Mouse (Mus musculus) forebrain, embryonic 16.5 days (tissue): ENCODE results near the gene Dtl. TPM values are rescaled to one million over a fixed set of nuclear protein-coding genes. Genes with fewer than 3 reads are reported as not detected.
"Not testable (repeated sequence)": the region's sequence is repeated elsewhere in the genome, so short reads cannot be mapped to it uniquely, and the experiment has no call there.

Experiments
- ATAC-seq: fragments of 200-750 bp; cut with Nextera tagmentation; 2 replicates; pipeline ENCODE4 v1.8.0; 2017; ENCODE audit warnings: mild to moderate bottlenecking, moderate library complexity
- H3K27ac ChIP-seq: fragments of 300-500 bp; sonication (generic); 2 replicates; pipeline ENCODE4 v1.5.1; 2014; ENCODE audit warnings: low read length, control low read depth
- H3K27me3 ChIP-seq: fragments of 300-500 bp; sonication (generic); replicated peaks from 2 replicates; pipeline ENCODE4 v1.6.1; 2014; ENCODE audit warnings: low read length; ENCODE audit not compliant: control insufficient read depth, insufficient read depth
- H3K36me3 ChIP-seq: fragments of 300-500 bp; sonication (generic); 2 replicates; pipeline ENCODE4 v1.6.1; 2014; ENCODE audit not compliant: control insufficient read depth, insufficient read depth
- H3K4me1 ChIP-seq: fragments of 300-500 bp; sonication (generic); replicated peaks from 2 replicates; pipeline ENCODE4 v1.6.1; 2014; ENCODE audit warnings: low read length; ENCODE audit not compliant: control insufficient read depth, insufficient read depth
- H3K4me2 ChIP-seq: fragments of 300-500 bp; sonication (generic); 2 replicates; pipeline ENCODE4 v1.6.1; 2014; ENCODE audit warnings: mild to moderate bottlenecking, low read length, control low read depth
- H3K4me3 ChIP-seq: fragments of 300-500 bp; sonication (generic); replicated peaks from 2 replicates; pipeline ENCODE4 v1.5.1; 2014; ENCODE audit warnings: mild to moderate bottlenecking, low read length, control low read depth
- H3K9ac ChIP-seq: fragments of 300-500 bp; sonication (generic); replicated peaks from 2 replicates; pipeline ENCODE4 v1.6.1; 2014; ENCODE audit warnings: low read depth, low read length, control low read depth
- H3K9me3 ChIP-seq: fragments of 300-500 bp; sonication (generic); 2 replicates; pipeline ENCODE4 v1.6.1; 2016; ENCODE audit warnings: low read length; ENCODE audit not compliant: control insufficient read depth
- WGBS: fragments of 180-500 bp; shearing (Covaris S2); extraction: QIAGEN DNeasy Blood & Tissue Kit; methylation state at CpG from one replicate; pipeline ENCODE4 v1.1.7; 2014; 5-methylcytosine and 5-hydroxymethylcytosine counted together
- polyA plus RNA-seq: library from polyadenylated mRNA; unstranded; fragments of >200 nt; fragmentation: Nextera tagmentation; extraction: Ambion mirVana; gene quantifications from 2 replicates; pipeline ENCODE4 v1.2.1, GENCODE M21; 2015

The Dtl gene
- polyA plus RNA-seq, 1 experiment from 2014 or later = 19.9 TPM

GRCm38 (mm10) chr1:191517969-191518368 is 57.4 kb downstream of the Dtl start:
- H3K4me2 ChIP-seq = no peak overlapping the region
- no peak overlapping the region for H3K9ac ChIP-seq
- no peaks in the 10 kb centered on the region for H3K36me3 ChIP-seq
- ATAC-seq = no peak
- no peaks in the 10 kb centered on the region for H3K4me1 ChIP-seq
- no peaks in the 10 kb centered on the region for H3K9me3 ChIP-seq
- H3K27ac ChIP-seq = no peak overlapping the region
- H3K27me3 ChIP-seq = no peaks in the 10 kb centered on the region
- WGBS = 90% methylated on average over 5 of the region's 5 CpGs
- H3K4me3 ChIP-seq = no peak overlapping the region

- Histone ChIP-seq H3K27me3 (no peaks in the 10 kb centered on the region), H3K4me1 (no peaks in the 10 kb centered on the region), H3K36me3 (no peaks in the 10 kb centered on the region), H3K9me3 (no peaks in the 10 kb centered on the region), H3K27ac (no peak overlapping the region), H3K4me2 (no peak overlapping the region), H3K9ac (no peak overlapping the region), H3K4me3 (no peak overlapping the region)
- 23% methylated on average over 3 of the region's 3 CpGs for WGBS
- ATAC-seq = no peak
These were observed 58.3 kb downstream of the Dtl start for GRCm38 (mm10) chr1:191517056-191517455.

GRCm38 (mm10) chr1:191516351-191516750 is 59.0 kb downstream of the Dtl start:
- H3K36me3 ChIP-seq, H3K27me3 ChIP-seq, H3K9me3 ChIP-seq, ATAC-seq, H3K4me1 ChIP-seq, H3K9ac ChIP-seq, H3K4me3 ChIP-seq, H3K27ac ChIP-seq, H3K4me2 ChIP-seq: not testable (repeated sequence)
- WGBS = 73% methylated on average over 2 of the region's 2 CpGs

GRCm38 (mm10) chr1:191513195-191513594 is 62.1 kb downstream of the Dtl start:
- H3K9ac ChIP-seq = no peak overlapping the region
- H3K27me3 ChIP-seq = no peaks in the 10 kb centered on the region
- no peak for ATAC-seq
- H3K36me3 ChIP-seq = no peaks in the 10 kb centered on the region
- no peak overlapping the region for H3K27ac ChIP-seq
- no peak overlapping the region for H3K4me2 ChIP-seq
- no peaks in the 10 kb centered on the region for H3K9me3 ChIP-seq
- H3K4me3 ChIP-seq = no peak overlapping the region
- WGBS = 91% methylated on average over 4 of the region's 4 CpGs
- no peaks in the 10 kb centered on the region for H3K4me1 ChIP-seq

GRCm38 (mm10) chr1:191512383-191512782 is 63.0 kb downstream of the Dtl start:
- no peaks in the 10 kb centered on the region for H3K27me3 ChIP-seq
- 82% methylated on average over 4 of the region's 4 CpGs for WGBS

GRCm38 (mm10) chr1:191511503-191511902 is 63.8 kb downstream of the Dtl start:
- WGBS = 95% methylated on average over 8 of the region's 8 CpGs
- Histone ChIP-seq H3K9me3 (no peaks in the 10 kb centered on the region), H3K36me3 (no peaks in the 10 kb centered on the region), H3K27me3 (no peaks in the 10 kb centered on the region), H3K27ac (no peak overlapping the region), H3K4me1 (no peaks in the 10 kb centered on the region), H3K4me3 (no peak overlapping the region), H3K4me2 (no peak overlapping the region), H3K9ac (no peak overlapping the region)
- ATAC-seq = no peak

More at GRCm38 (mm10) chr1:191512383-191512782, 63.0 kb downstream of the Dtl start:
- no peaks in the 10 kb centered on the region for H3K4me1 ChIP-seq
- H3K27ac ChIP-seq = no peak overlapping the region
- no peak for ATAC-seq
- H3K4me2 ChIP-seq = no peak overlapping the region
- H3K9me3 ChIP-seq = no peaks in the 10 kb centered on the region
- no peaks in the 10 kb centered on the region for H3K36me3 ChIP-seq
- no peak overlapping the region for H3K4me3 ChIP-seq
- H3K9ac ChIP-seq = no peak overlapping the region

GRCm38 (mm10) chr1:191509865-191510264 is 65.5 kb downstream of the Dtl start:
- ATAC-seq = no peak
- no peak overlapping the region for H3K4me2 ChIP-seq

GRCm38 (mm10) chr1:191509131-191509530 is 66.2 kb downstream of the Dtl start:
- H3K27me3 ChIP-seq = no peaks in the 10 kb centered on the region
- ATAC-seq = no peak
- H3K4me2 ChIP-seq = no peak overlapping the region
- no peaks in the 10 kb centered on the region for H3K4me1 ChIP-seq
- no peak overlapping the region for H3K4me3 ChIP-seq
- 88% methylated on average over 6 of the region's 6 CpGs for WGBS
- H3K27ac ChIP-seq = no peak overlapping the region
- no peaks in the 10 kb centered on the region for H3K9me3 ChIP-seq
- H3K36me3 ChIP-seq = no peaks in the 10 kb centered on the region
- no peak overlapping the region for H3K9ac ChIP-seq

More at GRCm38 (mm10) chr1:191509865-191510264, 65.5 kb downstream of the Dtl start:
- no peak overlapping the region for H3K4me3 ChIP-seq
- no peaks in the 10 kb centered on the region for H3K27me3 ChIP-seq
- no peak overlapping the region for H3K27ac ChIP-seq
- WGBS = 72% methylated on average over 3 of the region's 3 CpGs
- no peaks in the 10 kb centered on the region for H3K9me3 ChIP-seq
- H3K9ac ChIP-seq = no peak overlapping the region
- H3K36me3 ChIP-seq = no peaks in the 10 kb centered on the region
- H3K4me1 ChIP-seq = no peaks in the 10 kb centered on the region

- Histone ChIP-seq H3K27me3 (no peaks in the 10 kb centered on the region), H3K27ac (no peak overlapping the region), H3K4me1 (no peaks in the 10 kb centered on the region), H3K9me3 (no peaks in the 10 kb centered on the region), H3K9ac (no peak overlapping the region), H3K4me3 (no peak overlapping the region), H3K36me3 (no peaks in the 10 kb centered on the region), H3K4me2 (no peak overlapping the region)
- no peak for ATAC-seq
- 67% methylated on average over 1 of the region's 1 CpGs for WGBS
These were observed 68.6 kb downstream of the Dtl start for GRCm38 (mm10) chr1:191506791-191507190.

- H3K27me3 ChIP-seq = no peaks in the 10 kb centered on the region
- 0 out of 2 replicates have a peak, but pooled peaks cover 3% of the 10 kb centered on the region for H3K4me1 ChIP-seq
- no peaks in the 10 kb centered on the region for H3K36me3 ChIP-seq
- H3K4me2 ChIP-seq = no peak overlapping the region
- H3K9me3 ChIP-seq = no peaks in the 10 kb centered on the region
- H3K4me3 ChIP-seq = no peak overlapping the region
- H3K27ac ChIP-seq = no peak overlapping the region
- no peak overlapping the region for H3K9ac ChIP-seq
- whole genome bisulfite sequencing = 93% methylated on average over 6 of the region's 6 CpGs
- no peak for ATAC-seq
These were observed 75.7 kb downstream of the Dtl start for GRCm38 (mm10) chr1:191499666-191500065.
